In genomic region chr10:34235384-34235783, GRCm38 (mm10) we compare ENCODE assay signal across 16 mouse cellular contexts. TPM values are rescaled to one million over a fixed set of nuclear protein-coding genes. Genes with fewer than 3 reads are reported as not detected.
A peak's percentile ranks its signal among the peaks of the same experiment; 100 is the strongest.
DNase-seq lines count a peak whose midpoint lies in the region; ATAC-seq and TF ChIP-seq lines count a peak whose summit lies in the region.
"Had no signal": no experiment of that assay in that cellular context is flagged by ENCODE, and none has a peak within 500 bp of the region (broad histone marks: within the 10 kb centered on the region; RNA-seq: fewer than 3 reads in every experiment).

No protein-coding gene starts in this region.

- peak; percentile 82 for ATAC-seq in forebrain, postnatal 0 days
- ATAC-seq in forebrain, embryonic 14.5 days, result no peak
- ATAC-seq: hindbrain, embryonic 16.5 days; midbrain, embryonic 16.5 days had no signal

- H3K4me1 ChIP-seq in forebrain, postnatal 0 days (ENCODE audit: insufficient read depth), result no peaks in the 10 kb centered on the region
- no peaks in the 10 kb centered on the region for H3K4me1 ChIP-seq in forebrain, embryonic 14.5 days (ENCODE audit: control insufficient read depth, insufficient read depth, low read length)
- H3K4me1 ChIP-seq in olfactory bulb, adult 2 months (ENCODE audit: control insufficient read depth, insufficient read depth, low read length), result peaks cover 4% of the 10 kb centered on the region

- DNase-seq in forebrain, postnatal 0 days, result peak; percentile 11
- DNase-seq in forebrain, embryonic 14.5 days (ENCODE audit: low spot score), result no peak
- peak; percentile 20 to 28 for DNase-seq in right cerebral cortex, postnatal 10 days (ENCODE audit: low spot score in 2 of 2)
- no peak for DNase-seq in right cerebral cortex, adult 18-20 months
- peak; percentile 27 for DNase-seq in induced T-regulatory cell, adult 2 months (ENCODE audit: low read depth)
- no peak for DNase-seq in yolk sac, embryonic 10.5 days (ENCODE audit: low spot score)
- DNase-seq in kidney, postnatal 10 days, result no peak
- DNase-seq: adrenal gland, postnatal 10 days; cerebellum, adult 2 months; gastrocnemius, adult 2 months; layer of hippocampus, adult 9-11 months; liver, embryonic 13.5 days had no signal

- no peak for TF ChIP-seq CTCF in forebrain, postnatal 0 days (IDR thresholded peaks at IDR 0.05; ENCODE audit: low read depth)
- TF ChIP-seq CTCF in olfactory bulb, adult 2 months (IDR thresholded peaks at IDR 0.05; ENCODE audit: insufficient read depth, low read depth, low read length), result no peak

- H3K27ac ChIP-seq in forebrain, postnatal 0 days (ENCODE audit: low read depth, low read length), result no peak overlapping the region
- no peak overlapping the region for H3K27ac ChIP-seq in forebrain, embryonic 14.5 days (ENCODE audit: low read depth, low read length)
- peak overlapping the region; percentile 24; the same call in 1 of the 2 replicates for H3K27ac ChIP-seq in olfactory bulb, adult 2 months (ENCODE audit: insufficient read depth, low read depth, low read length)
- H3K27ac ChIP-seq: gastrocnemius, adult 2 months; kidney, embryonic 15.5 days; liver, embryonic 13.5 days had no signal

- H3K4me3 ChIP-seq in forebrain, postnatal 0 days (ENCODE audit: low read depth, low read length), result no peak overlapping the region
- no peak overlapping the region for H3K4me3 ChIP-seq in forebrain, embryonic 14.5 days (ENCODE audit: low read depth, low read length)
- no peak overlapping the region for H3K4me3 ChIP-seq in olfactory bulb, adult 2 months (ENCODE audit: insufficient read depth, low read depth, low read length)
- H3K4me3 ChIP-seq: gastrocnemius, adult 2 months; kidney, embryonic 15.5 days; liver, embryonic 13.5 days had no signal

- H3K9me3 ChIP-seq in forebrain, postnatal 0 days (ENCODE audit: low read length), result no peaks in the 10 kb centered on the region
- no peaks in the 10 kb centered on the region for H3K9me3 ChIP-seq in forebrain, embryonic 14.5 days (replicated peaks; ENCODE audit: control insufficient read depth, low read length)
- H3K9me3 ChIP-seq: kidney, embryonic 15.5 days; liver, embryonic 13.5 days had no signal

- no peak overlapping the region for H3K9ac ChIP-seq in forebrain, postnatal 0 days
- no peak overlapping the region for H3K9ac ChIP-seq in forebrain, embryonic 14.5 days (ENCODE audit: low read length)
- H3K9ac ChIP-seq: kidney, embryonic 15.5 days; liver, embryonic 13.5 days had no signal

- WGBS in forebrain, postnatal 0 days, result 28% methylated on average over 3 of the region's 3 CpGs
- 27% methylated on average over 3 of the region's 3 CpGs for WGBS in forebrain, embryonic 14.5 days
- WGBS in olfactory bulb, adult 2 months, result 23% methylated on average over 3 of the region's 3 CpGs

- no peaks in the 10 kb centered on the region for H3K36me3 ChIP-seq in forebrain, postnatal 0 days (ENCODE audit: insufficient read depth)
- no peaks in the 10 kb centered on the region for H3K36me3 ChIP-seq in forebrain, embryonic 14.5 days (ENCODE audit: control insufficient read depth, insufficient read depth, low read length)
- H3K36me3 ChIP-seq: kidney, embryonic 15.5 days; liver, embryonic 13.5 days had no signal

- no peak overlapping the region for H3K4me2 ChIP-seq in forebrain, postnatal 0 days (ENCODE audit: low read depth)
- no peak overlapping the region for H3K4me2 ChIP-seq in forebrain, embryonic 14.5 days (ENCODE audit: low read length)
- H3K4me2 ChIP-seq: kidney, embryonic 15.5 days; liver, embryonic 13.5 days had no signal

- H3K27me3 ChIP-seq in forebrain, postnatal 0 days (ENCODE audit: insufficient read depth, low read length), result no peaks in the 10 kb centered on the region
- no peaks in the 10 kb centered on the region for H3K27me3 ChIP-seq in forebrain, embryonic 14.5 days (replicated peaks; ENCODE audit: control insufficient read depth, insufficient read depth, low read length)
- H3K27me3 ChIP-seq: kidney, embryonic 15.5 days; liver, embryonic 13.5 days had no signal

- no peak for TF ChIP-seq POLR2A in olfactory bulb, adult 2 months (IDR thresholded peaks at IDR 0.05; ENCODE audit: insufficient read depth, low read depth, low read length)

RNA-seq across cellular contexts. Expression of gene Dse, which starts 27.9 kb away (rescaled TPM):
- total RNA-seq in forebrain, postnatal 0 days (2014; rRNA removed), result 14.1 and 19.5 TPM in 2 replicates
- polyA plus RNA-seq in forebrain, postnatal 0 days (2015; fragmentation: Nextera tagmentation; extraction: Ambion mirVana), result 4.8 and 5.6 TPM in 2 replicates
- 6.2 and 7.6 TPM in 2 replicates for polyA plus RNA-seq in forebrain, embryonic 14.5 days (2014; fragmentation: Nextera tagmentation; extraction: Ambion mirVana)
- not detected in 2 replicates for polyA plus RNA-seq in olfactory bulb, adult 2 months (2012; ENCODE audit: insufficient read depth, insufficient read length, low replicate concordance, missing spikeins)

RNA-seq across cellular contexts. Expression of gene Tspyl1, which starts 46.6 kb away (rescaled TPM):
- total RNA-seq in forebrain, postnatal 0 days (2014; rRNA removed), result 107 and 108 TPM in 2 replicates
- 128 and 138 TPM in 2 replicates for polyA plus RNA-seq in forebrain, postnatal 0 days (2015; fragmentation: Nextera tagmentation; extraction: Ambion mirVana)
- polyA plus RNA-seq in forebrain, embryonic 14.5 days (2014; fragmentation: Nextera tagmentation; extraction: Ambion mirVana), result 70.6 and 75.6 TPM in 2 replicates
- polyA plus RNA-seq in olfactory bulb, adult 2 months (2012; ENCODE audit: insufficient read depth, insufficient read length, low replicate concordance, missing spikeins), result not detected in 2 replicates

Comparison
In these comparisons a context has a peak if more than half of its experiments do, and no peak if none do; other contexts are left out.
1. DNase-seq: peak in forebrain, postnatal 0 days (single experiment), right cerebral cortex, postnatal 10 days (2 of 2) and induced T-regulatory cell, adult 2 months (single experiment); none in forebrain, embryonic 14.5 days (single experiment), right cerebral cortex, adult 18-20 months (single experiment), yolk sac, embryonic 10.5 days (single experiment) and kidney, postnatal 10 days (single experiment).